Mouse (Mus musculus): ENCODE results near the gene Ybx2. TPM values are rescaled to one million over a fixed set of nuclear protein-coding genes. Genes with fewer than 3 reads are reported as not detected.

The Ybx2 gene
- polyA plus RNA-seq, 1 experiment from 2014 or later, result 4.3 TPM

DNA sequence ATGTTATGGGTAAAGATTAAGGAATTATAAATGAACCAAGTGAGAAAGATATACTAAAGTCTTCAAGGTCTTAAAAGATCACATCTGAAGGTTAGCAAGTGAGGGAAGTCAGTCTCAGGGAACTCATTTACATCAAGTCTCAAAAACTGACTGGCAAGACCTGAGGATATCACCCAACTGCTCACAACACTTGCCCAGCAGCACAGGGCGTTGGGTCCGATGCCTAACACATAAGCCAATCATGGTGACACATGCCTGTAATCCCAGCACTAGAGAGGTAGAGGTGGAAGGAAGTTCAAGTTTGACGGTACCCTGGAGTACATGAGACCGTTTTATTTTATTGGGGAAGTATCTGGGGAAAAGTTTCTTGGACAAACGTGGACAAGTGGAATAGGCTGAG lies 17.5 kb upstream of the Ybx2 start:
- peaks cover 23% of the 10 kb centered on the region for H3K36me3 ChIP-seq (ENCODE audit: control insufficient read depth, insufficient read depth, low read length)
- H3K4me1 ChIP-seq (ENCODE audit: control insufficient read depth, insufficient read depth, low read length), result peaks cover 36% of the 10 kb centered on the region

DNA sequence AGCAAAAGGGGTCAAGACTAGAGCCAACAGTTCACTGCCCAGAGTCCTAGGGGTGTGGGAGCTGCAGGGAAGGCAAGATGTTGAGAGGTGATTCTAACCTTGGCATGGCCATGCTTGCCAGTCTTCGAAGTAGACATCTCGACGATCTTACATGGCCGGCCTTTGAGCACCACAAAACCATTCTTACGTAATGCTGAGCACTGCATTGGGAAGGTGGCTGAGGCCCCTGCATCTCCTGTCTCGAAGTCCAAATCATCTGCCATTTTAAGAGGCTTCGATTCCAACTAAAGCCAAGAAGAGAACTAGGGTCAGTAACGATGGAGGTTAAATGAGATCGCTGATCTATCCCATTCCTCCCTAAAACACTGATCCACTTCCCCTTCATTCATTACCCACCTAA lies 16.5 kb upstream of the Ybx2 start:
- Histone ChIP-seq H3K4me1 (ENCODE audit: control insufficient read depth, insufficient read depth, low read length) (peaks cover 32% of the 10 kb centered on the region), H3K9me3 (replicated peaks; ENCODE audit: control insufficient read depth, low read length) (no peaks in the 10 kb centered on the region), H3K27ac (ENCODE audit: low read depth, low read length) (peak overlapping the region; percentile 98), H3K4me2 (peak overlapping the region; percentile 72), H3K27me3 (ENCODE audit: control insufficient read depth, insufficient read depth, low read length) (no peaks in the 10 kb centered on the region), H3K36me3 (ENCODE audit: control insufficient read depth, insufficient read depth, low read length) (peaks cover 21% of the 10 kb centered on the region), H3K9ac (ENCODE audit: low read depth, low read length) (peak overlapping the region; percentile 99), H3K4me3 (ENCODE audit: low read depth, low read length) (peak overlapping the region; percentile 95)
- no peak for ATAC-seq (replicated peaks; ENCODE audit: insufficient number of reproducible peaks, low FRiP score, low TSS enrichment)
- WGBS (ENCODE audit: insufficient replicate concordance), result 82% methylated on average over 9 of the region's 9 CpGs

More for the DNA sequence above, 17.5 kb upstream of the Ybx2 start:
- no peaks in the 10 kb centered on the region for H3K27me3 ChIP-seq (ENCODE audit: control insufficient read depth, insufficient read depth, low read length)
- no peak overlapping the region; the same call in 1 of the 2 replicates for H3K4me2 ChIP-seq
- 82% methylated on average over 5 of the region's 5 CpGs for WGBS (ENCODE audit: insufficient replicate concordance)
- no peaks in the 10 kb centered on the region for H3K9me3 ChIP-seq (replicated peaks; ENCODE audit: control insufficient read depth, low read length)
- ATAC-seq (replicated peaks; ENCODE audit: insufficient number of reproducible peaks, low FRiP score, low TSS enrichment), result no peak
- no peak overlapping the region for H3K4me3 ChIP-seq (ENCODE audit: low read depth, low read length)
- H3K27ac ChIP-seq (ENCODE audit: low read depth, low read length), result no peak overlapping the region
- no peak overlapping the region for H3K9ac ChIP-seq (ENCODE audit: low read depth, low read length)

DNA sequence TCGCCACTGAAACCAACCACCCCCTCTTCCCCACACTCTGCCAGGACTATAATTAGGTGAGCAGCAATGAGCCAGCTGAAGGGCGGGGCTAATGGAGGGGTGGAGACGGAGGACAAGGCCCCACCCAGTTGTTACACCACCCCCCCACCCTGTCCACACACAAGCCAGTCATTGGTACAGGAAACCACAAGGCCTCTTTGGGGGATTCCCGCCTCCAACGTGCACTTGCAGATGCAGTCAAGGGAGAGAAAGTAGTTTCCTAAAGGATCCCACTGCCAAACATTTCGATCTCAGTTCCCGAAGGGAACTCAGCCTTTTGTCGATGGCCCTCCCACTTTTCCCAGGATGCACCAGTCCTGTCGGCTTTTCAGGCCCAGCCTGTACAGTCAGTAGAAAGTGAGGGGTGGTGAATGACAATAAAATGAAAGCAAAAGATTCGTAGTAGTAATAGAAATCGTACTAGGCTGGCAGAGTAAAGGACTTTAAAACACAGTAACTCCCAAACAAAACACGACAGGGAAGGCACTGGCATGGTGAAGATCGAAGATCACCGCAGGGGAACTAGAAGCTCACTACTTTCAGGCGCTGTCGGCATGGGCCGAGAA lies 15.8 kb upstream of the Ybx2 start:
- no peaks in the 10 kb centered on the region for H3K9me3 ChIP-seq (replicated peaks; ENCODE audit: control insufficient read depth, low read length)
- under 1% methylated on average over 17 of the region's 17 CpGs for WGBS (ENCODE audit: insufficient replicate concordance)

DNA sequence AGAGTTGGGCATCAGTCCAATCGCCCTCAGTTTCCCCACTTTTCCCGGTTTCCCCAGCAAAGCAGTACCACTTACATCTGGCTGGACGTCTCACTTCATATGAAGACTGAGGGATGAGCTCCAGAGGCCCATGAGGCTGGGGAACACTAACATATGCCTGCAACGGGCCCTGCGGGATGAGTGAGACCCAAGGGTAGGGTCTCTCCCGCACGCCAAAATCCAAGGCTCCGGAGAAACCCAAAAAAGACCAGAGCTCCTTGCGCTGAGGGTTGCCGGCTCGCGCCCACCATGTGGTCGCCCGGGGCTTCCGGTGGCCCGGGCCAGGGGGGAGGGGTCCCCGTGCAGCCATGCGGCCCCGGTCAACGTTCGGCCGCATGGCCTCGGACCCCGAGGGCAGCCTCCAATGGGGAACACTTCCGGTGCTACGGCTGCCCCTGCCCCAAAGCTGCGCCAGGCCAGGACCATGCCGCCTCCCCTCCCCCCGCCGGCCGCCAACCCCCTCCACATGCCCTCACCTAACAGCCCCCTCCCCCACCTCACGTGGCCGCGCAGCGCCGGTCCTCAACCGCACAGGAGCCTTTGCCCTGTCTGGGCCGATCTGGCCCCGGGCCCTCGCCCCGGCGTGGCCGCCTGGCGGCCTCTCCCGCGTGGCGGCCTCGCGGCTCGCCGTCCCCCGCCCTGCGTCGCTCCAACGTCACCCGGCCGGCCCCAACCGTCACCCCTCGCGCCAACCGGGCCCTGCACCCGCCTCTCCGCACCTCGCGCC lies 15.1 kb upstream of the Ybx2 start:
- no peak for ATAC-seq (replicated peaks; ENCODE audit: insufficient number of reproducible peaks, low FRiP score, low TSS enrichment)
- Histone ChIP-seq H3K9ac (ENCODE audit: low read depth, low read length) (peak overlapping the region; percentile 99), H3K27ac (ENCODE audit: low read depth, low read length) (peak overlapping the region; percentile 98), H3K4me3 (ENCODE audit: low read depth, low read length) (peak overlapping the region; percentile 95), H3K36me3 (ENCODE audit: control insufficient read depth, insufficient read depth, low read length) (peaks cover 20% of the 10 kb centered on the region), H3K27me3 (ENCODE audit: control insufficient read depth, insufficient read depth, low read length) (no peaks in the 10 kb centered on the region), H3K4me1 (ENCODE audit: control insufficient read depth, insufficient read depth, low read length) (peaks cover 23% of the 10 kb centered on the region), H3K9me3 (replicated peaks; ENCODE audit: control insufficient read depth, low read length) (no peaks in the 10 kb centered on the region), H3K4me2 (peak overlapping the region; percentile 72)
- WGBS (ENCODE audit: insufficient replicate concordance), result under 1% methylated on average over 64 of the region's 65 CpGs

More for the DNA sequence above, 15.8 kb upstream of the Ybx2 start:
- H3K27me3 ChIP-seq (ENCODE audit: control insufficient read depth, insufficient read depth, low read length), result no peaks in the 10 kb centered on the region
- peak overlapping the region; percentile 72 for H3K4me2 ChIP-seq
- H3K27ac ChIP-seq (ENCODE audit: low read depth, low read length), result peak overlapping the region; percentile 98
- 0 out of 2 replicates have a peak, but pooled peaks have one; percentile 23 for ATAC-seq (replicated peaks; ENCODE audit: insufficient number of reproducible peaks, low FRiP score, low TSS enrichment)
- H3K4me3 ChIP-seq (ENCODE audit: low read depth, low read length), result peak overlapping the region; percentile 95
- peaks cover 30% of the 10 kb centered on the region for H3K4me1 ChIP-seq (ENCODE audit: control insufficient read depth, insufficient read depth, low read length)
- H3K36me3 ChIP-seq (ENCODE audit: control insufficient read depth, insufficient read depth, low read length), result peaks cover 21% of the 10 kb centered on the region
- H3K9ac ChIP-seq (ENCODE audit: low read depth, low read length), result peak overlapping the region; percentile 99

DNA sequence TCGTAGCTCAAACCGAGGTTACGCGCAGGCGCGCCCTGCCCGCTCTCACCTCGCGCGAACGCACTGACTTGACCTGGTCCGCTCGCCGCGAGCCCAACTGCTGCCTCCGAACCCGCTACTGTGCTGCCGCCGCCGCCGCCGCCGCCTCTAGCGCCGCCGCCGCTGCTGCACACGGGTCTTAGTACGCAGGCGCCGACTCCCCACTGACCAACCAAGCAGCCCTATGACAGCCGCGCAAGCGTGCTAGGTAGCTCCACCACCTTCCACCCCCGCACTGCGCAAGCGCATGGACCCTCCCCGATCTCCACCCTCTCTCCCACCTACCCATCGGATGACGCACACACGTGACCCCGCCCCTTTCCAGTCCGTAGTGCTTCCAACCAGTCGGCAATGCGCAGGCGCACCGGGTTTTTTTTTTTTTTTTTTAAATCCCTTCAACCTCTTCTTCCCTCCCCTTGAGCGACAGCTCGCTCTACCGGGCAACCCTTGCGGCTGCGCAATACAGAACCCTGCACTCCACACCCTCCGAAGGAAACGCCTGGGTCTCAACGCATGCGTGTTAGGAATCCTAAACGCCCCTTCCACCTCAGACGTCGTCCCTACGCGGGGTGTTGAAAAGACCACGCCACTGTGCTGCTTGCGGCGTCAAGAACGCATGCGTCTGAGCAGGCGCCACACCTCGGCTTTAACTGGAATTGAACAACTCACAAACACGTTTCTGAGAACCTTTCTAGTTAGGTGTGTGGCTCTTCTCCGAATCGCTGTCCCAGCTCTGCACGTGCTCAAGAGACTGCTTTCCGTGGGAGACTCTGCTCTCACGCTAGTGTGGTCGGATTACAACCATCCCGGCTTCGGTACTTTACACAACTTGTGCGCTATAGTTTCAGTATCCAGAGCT lies 14.2 kb upstream of the Ybx2 start, which contains the start of gene Eif5a:
TSS of gene Eif5a (minus strand) at position 845 of the 898 bp plus-strand sequence.
- peak; percentile 95 for ATAC-seq (replicated peaks; ENCODE audit: insufficient number of reproducible peaks, low FRiP score, low TSS enrichment)
- peak within 1 kb of the TSS; percentile 99 for H3K9ac ChIP-seq (ENCODE audit: low read depth, low read length)
- peak within 1 kb of the TSS; percentile 95 for H3K4me3 ChIP-seq (ENCODE audit: low read depth, low read length)
- H3K27me3 ChIP-seq (ENCODE audit: control insufficient read depth, insufficient read depth, low read length), result no peaks in the 10 kb centered on the region
- H3K4me2 ChIP-seq, result peak within 1 kb of the TSS; percentile 72
- H3K36me3 ChIP-seq (ENCODE audit: control insufficient read depth, insufficient read depth, low read length), result peaks cover 14% of the 10 kb centered on the region
- H3K4me1 ChIP-seq (ENCODE audit: control insufficient read depth, insufficient read depth, low read length), result peaks cover 14% of the 10 kb centered on the region
- under 1% methylated on average over 78 of the region's 78 CpGs for WGBS (ENCODE audit: insufficient replicate concordance)
- H3K9me3 ChIP-seq (replicated peaks; ENCODE audit: control insufficient read depth, low read length), result no peaks in the 10 kb centered on the region
- H3K27ac ChIP-seq (ENCODE audit: low read depth, low read length), result peak within 1 kb of the TSS; percentile 98

DNA sequence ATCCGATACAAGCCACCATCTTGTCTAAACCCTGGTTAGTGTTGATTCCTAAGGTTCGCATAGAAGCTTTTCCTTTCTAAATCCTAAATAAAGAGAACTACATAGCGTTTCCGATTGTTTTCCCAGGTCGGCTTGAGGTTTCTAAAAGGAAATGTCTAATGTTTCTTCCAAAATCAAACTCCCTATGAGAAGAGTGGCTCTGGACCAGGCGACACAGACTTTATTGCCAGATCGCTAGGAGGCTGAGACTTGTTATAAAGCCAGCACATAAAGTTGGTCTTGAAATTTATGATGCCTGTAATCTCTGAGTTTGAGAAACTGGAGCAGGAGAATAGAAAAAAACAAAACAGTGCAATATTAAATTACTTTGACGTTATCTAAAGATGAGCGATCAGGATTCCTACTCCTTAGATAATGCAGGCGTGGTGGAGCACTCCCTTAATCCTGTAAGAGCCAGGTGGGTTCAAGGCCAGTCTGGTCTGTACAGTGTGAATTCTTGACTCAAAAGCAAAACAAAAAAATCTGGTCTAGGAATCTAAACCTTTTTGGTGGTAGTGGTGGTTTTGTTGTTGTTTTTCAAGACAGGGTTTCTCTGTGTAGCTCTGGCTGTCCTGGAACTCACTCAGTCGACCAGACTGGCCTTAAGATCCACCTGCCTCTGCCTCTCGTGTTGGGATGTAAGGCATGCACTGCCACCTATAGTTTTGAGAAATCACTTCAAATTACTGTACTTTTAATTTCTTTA lies 13.4 kb upstream of the Ybx2 start:
- WGBS (ENCODE audit: insufficient replicate concordance), result 4% methylated on average over 12 of the region's 12 CpGs

DNA sequence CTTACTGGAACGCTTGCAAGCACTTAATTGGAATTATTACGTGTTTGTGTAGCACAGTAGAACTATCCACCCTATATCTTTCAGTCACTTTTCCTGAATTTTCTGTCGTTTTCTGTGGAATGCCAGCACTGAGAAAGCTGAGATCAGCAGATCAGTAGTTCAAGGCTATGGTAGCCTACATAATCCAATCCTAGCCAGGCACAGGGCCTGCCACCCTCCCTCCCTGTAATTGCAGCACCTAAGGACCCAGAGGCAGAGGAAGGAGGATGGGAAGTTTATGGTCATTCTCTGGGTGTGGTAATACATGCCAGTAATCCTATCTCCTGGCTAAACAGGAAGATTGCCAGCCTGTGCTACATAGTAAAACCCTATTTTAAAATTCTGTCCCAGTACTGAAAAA lies 12.8 kb upstream of the Ybx2 start:
- peak overlapping the region; percentile 98; the same call in 1 of the 2 replicates for H3K27ac ChIP-seq (ENCODE audit: low read depth, low read length)
- peak overlapping the region; percentile 55 for H3K4me2 ChIP-seq
- H3K9me3 ChIP-seq (replicated peaks; ENCODE audit: control insufficient read depth, low read length), result no peaks in the 10 kb centered on the region
- H3K4me3 ChIP-seq (ENCODE audit: low read depth, low read length), result no peak overlapping the region
- H3K4me1 ChIP-seq (ENCODE audit: control insufficient read depth, insufficient read depth, low read length), result peaks cover 13% of the 10 kb centered on the region
- H3K36me3 ChIP-seq (ENCODE audit: control insufficient read depth, insufficient read depth, low read length), result peaks cover 6% of the 10 kb centered on the region
- ATAC-seq (replicated peaks; ENCODE audit: insufficient number of reproducible peaks, low FRiP score, low TSS enrichment), result no peak
- H3K27me3 ChIP-seq (ENCODE audit: control insufficient read depth, insufficient read depth, low read length), result no peaks in the 10 kb centered on the region
- H3K9ac ChIP-seq (ENCODE audit: low read depth, low read length), result 0 out of 2 replicates have a peak overlapping the region, but pooled peaks have one; percentile 82
- WGBS (ENCODE audit: insufficient replicate concordance), result 73% methylated on average over 3 of the region's 3 CpGs

More for the DNA sequence above, 13.4 kb upstream of the Ybx2 start:
- peak overlapping the region; percentile 55 for H3K4me2 ChIP-seq
- H3K9ac ChIP-seq (ENCODE audit: low read depth, low read length), result peak overlapping the region; percentile 82
- peak overlapping the region; percentile 98 for H3K27ac ChIP-seq (ENCODE audit: low read depth, low read length)
- H3K4me3 ChIP-seq (ENCODE audit: low read depth, low read length), result peak overlapping the region; percentile 95
- peaks cover 12% of the 10 kb centered on the region for H3K36me3 ChIP-seq (ENCODE audit: control insufficient read depth, insufficient read depth, low read length)
- H3K4me1 ChIP-seq (ENCODE audit: control insufficient read depth, insufficient read depth, low read length), result peaks cover 13% of the 10 kb centered on the region
- no peaks in the 10 kb centered on the region for H3K27me3 ChIP-seq (ENCODE audit: control insufficient read depth, insufficient read depth, low read length)
- no peak for ATAC-seq (replicated peaks; ENCODE audit: insufficient number of reproducible peaks, low FRiP score, low TSS enrichment)
- H3K9me3 ChIP-seq (replicated peaks; ENCODE audit: control insufficient read depth, low read length), result no peaks in the 10 kb centered on the region
